In genomic region chr9:58438921-58439396, GRCm38 (mm10) we compare ENCODE assay signal across 13 mouse cellular contexts. TPM values are rescaled to one million over a fixed set of nuclear protein-coding genes. Genes with fewer than 3 reads are reported as not detected.
DNase-seq lines count a peak whose midpoint lies in the region; ATAC-seq and TF ChIP-seq lines count a peak whose summit lies in the region.
"Had no signal": no experiment of that assay in that cellular context is flagged by ENCODE, and none has a peak within 500 bp of the region (broad histone marks: within the 10 kb centered on the region; RNA-seq: fewer than 3 reads in every experiment).

No protein-coding gene starts in this region.

- no peak for TF ChIP-seq CTCF in forebrain, postnatal 0 days (IDR thresholded peaks at IDR 0.05; ENCODE audit: low read depth)

- DNase-seq in frontal cortex, postnatal 25 days (ENCODE audit: low spot score in 2 of 2): no peak
- peak; percentile 74 for DNase-seq in forebrain, postnatal 0 days
- DNase-seq in limb, embryonic 10.5 days (ENCODE audit: low spot score): no peak
- peak; percentile 70 for DNase-seq in right cerebral cortex, adult 18-20 months
- no peak for DNase-seq in embryo, embryonic 11 days
- no peak for DNase-seq in urinary bladder, postnatal 36 days (ENCODE audit: low spot score in 2 of 2)
- no peak for DNase-seq in thymus, postnatal 0 days (ENCODE audit: low spot score)
- DNase-seq: lung, adult 18-20 months; thymus, postnatal 25 days had no signal

- 13% methylated on average over 22 of the region's 22 CpGs for WGBS in forebrain, postnatal 0 days
- 89% methylated on average over 22 of the region's 22 CpGs for WGBS in limb, embryonic 10.5 days

- 0 out of 2 replicates have a peak overlapping the region, but pooled peaks have one; percentile 36 for H3K9ac ChIP-seq in forebrain, postnatal 0 days
- H3K9ac ChIP-seq: heart, embryonic 13.5 days had no signal

- peak; percentile 26; the same call in 1 of the 2 replicates for ATAC-seq in frontal cortex, adult (ENCODE audit: low TSS enrichment)
- peak; percentile 71 for ATAC-seq in forebrain, postnatal 0 days
- ATAC-seq: intestine, postnatal 0 days had no signal

- H3K36me3 ChIP-seq in forebrain, postnatal 0 days (ENCODE audit: insufficient read depth): no peaks in the 10 kb centered on the region
- no peaks in the 10 kb centered on the region for H3K36me3 ChIP-seq in limb, embryonic 10.5 days
- H3K36me3 ChIP-seq: G1E; heart, embryonic 13.5 days had no signal

- no peaks in the 10 kb centered on the region for H3K27me3 ChIP-seq in forebrain, postnatal 0 days (ENCODE audit: insufficient read depth, low read length)
- no peaks in the 10 kb centered on the region for H3K27me3 ChIP-seq in limb, embryonic 10.5 days (ENCODE audit: low read depth, poor library complexity, severe bottlenecking)

- no peaks in the 10 kb centered on the region for H3K9me3 ChIP-seq in forebrain, postnatal 0 days (ENCODE audit: low read length)
- H3K9me3 ChIP-seq in limb, embryonic 10.5 days (replicated peaks): no peaks in the 10 kb centered on the region
- H3K9me3 ChIP-seq: G1E; heart, embryonic 13.5 days had no signal

- H3K4me1 ChIP-seq in forebrain, postnatal 0 days (ENCODE audit: insufficient read depth): peaks cover 28% of the 10 kb centered on the region
- H3K4me1 ChIP-seq in limb, embryonic 10.5 days: peaks cover 31% of the 10 kb centered on the region

- peak overlapping the region; percentile 73 for H3K27ac ChIP-seq in forebrain, postnatal 0 days (ENCODE audit: low read depth, low read length)
- peak overlapping the region; percentile 10; the same call in 1 of the 2 replicates for H3K27ac ChIP-seq in limb, embryonic 10.5 days
- H3K27ac ChIP-seq: heart, embryonic 13.5 days had no signal

- peak overlapping the region; percentile 9; the same call in 1 of the 2 replicates for H3K4me2 ChIP-seq in forebrain, postnatal 0 days (ENCODE audit: low read depth)
- H3K4me2 ChIP-seq: heart, embryonic 13.5 days had no signal

- H3K4me3 ChIP-seq in forebrain, postnatal 0 days (ENCODE audit: low read depth, low read length): no peak overlapping the region
- no peak overlapping the region for H3K4me3 ChIP-seq in limb, embryonic 10.5 days
- H3K4me3 ChIP-seq: heart, embryonic 13.5 days had no signal

RNA-seq across cellular contexts. Expression of gene Insyn1, which starts 49.4 kb away (rescaled TPM):
- total RNA-seq in forebrain, postnatal 0 days (2014; rRNA removed): 65.3 and 71.5 TPM in 2 replicates
- 6.0 TPM in 2 replicates for polyA plus RNA-seq in forebrain, postnatal 0 days (2015; fragmentation: Nextera tagmentation; extraction: Ambion mirVana)
- 1.2 and 1.3 TPM in 2 replicates for polyA plus RNA-seq in limb, embryonic 10.5 days (2016; fragmentation: Nextera tagmentation; extraction: Ambion mirVana)
- 0.60 and 0.64 TPM in 2 replicates for polyA plus RNA-seq in thymus, postnatal 0 days (2015; fragmentation: Nextera tagmentation; extraction: Ambion mirVana)
- polyA plus RNA-seq: G1E had no signal

Comparison
In these comparisons a context has a peak if more than half of its experiments do, and no peak if none do; other contexts are left out.
1. DNase-seq: peak in forebrain, postnatal 0 days (single experiment) and right cerebral cortex, adult 18-20 months (single experiment); none in frontal cortex, postnatal 25 days (0 of 2), limb, embryonic 10.5 days (single experiment), embryo, embryonic 11 days (single experiment), urinary bladder, postnatal 36 days (0 of 2) and thymus, postnatal 0 days (single experiment).